Mouse (Mus musculus): ENCODE measurements around the gene Eno3.

- TF ChIP-seq CTCF (IDR thresholded peaks at IDR 0.05 in 2 of 3, conservative IDR thresholded peaks at IDR 0.05 in 1 of 3; ENCODE audit: control insufficient read depth in 1 of 3, insufficient read depth in 1 of 3, low read depth in 2 of 3, low read length in 3 of 3, poor library complexity in 1 of 3, severe bottlenecking in 1 of 3) (peak in 1 of 3 experiments; percentile 29; a peak in 1 of 6 replicates), POLR2A (IDR thresholded peaks at IDR 0.05; ENCODE audit: control insufficient read depth in 1 of 2, insufficient read depth in 1 of 2, low read depth in 1 of 2, low read length in 2 of 2, poor library complexity in 1 of 2) (no peak), MXI1 (IDR thresholded peaks at IDR 0.05; ENCODE audit: low read depth, low read length) (no peak), GATA1 (IDR thresholded peaks at IDR 0.05; ENCODE audit: low read depth, low read length) (no peak), SIN3A (IDR thresholded peaks at IDR 0.05; ENCODE audit: low read length) (no peak), ZC3H11A (IDR thresholded peaks at IDR 0.05; ENCODE audit: low read depth, low read length) (no peak), CHD1 (IDR thresholded peaks at IDR 0.05; ENCODE audit: low read depth, low read length) (no peak), TCF12 (IDR thresholded peaks at IDR 0.05; ENCODE audit: low read depth, low read length) (no peak), ZNF384 (IDR thresholded peaks at IDR 0.05; ENCODE audit: low read depth, low read length) (no peak)
Measured at GRCm38 (mm10) chr11:70664741-70665140, 7.7 kb downstream of the Eno3 start.

Measured in MEL (cell line).